Mouse (Mus musculus): ENCODE results near the gene C3ar1. TPM values are rescaled to one million over a fixed set of nuclear protein-coding genes. Genes with fewer than 3 reads are reported as not detected.

The C3ar1 gene
- polyA plus RNA-seq, 1 experiment: 0.01 TPM

DNA sequence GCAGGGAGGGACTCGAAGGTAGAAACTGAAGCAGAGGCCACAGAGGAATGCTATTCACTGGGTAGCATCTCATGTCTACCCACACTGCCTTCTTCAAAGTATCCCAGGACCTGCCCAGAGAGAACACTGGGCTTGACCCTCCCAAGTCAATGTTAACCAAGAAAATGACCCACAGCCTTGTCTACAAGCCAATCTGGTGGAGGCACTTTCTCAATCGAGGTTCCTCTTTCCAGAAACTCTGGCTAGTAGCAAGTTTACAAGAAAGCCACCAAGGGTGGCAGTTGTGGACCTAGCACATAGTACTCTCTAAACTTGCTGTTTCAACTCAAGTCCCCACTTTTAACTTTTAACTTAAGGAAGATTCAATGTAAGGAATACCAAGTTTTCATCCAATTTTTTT, 3.3 kb downstream of the C3ar1 start:
- TF ChIP-seq GATA1 (IDR thresholded peaks at IDR 0.05; ENCODE audit: low read length): no peak

DNA sequence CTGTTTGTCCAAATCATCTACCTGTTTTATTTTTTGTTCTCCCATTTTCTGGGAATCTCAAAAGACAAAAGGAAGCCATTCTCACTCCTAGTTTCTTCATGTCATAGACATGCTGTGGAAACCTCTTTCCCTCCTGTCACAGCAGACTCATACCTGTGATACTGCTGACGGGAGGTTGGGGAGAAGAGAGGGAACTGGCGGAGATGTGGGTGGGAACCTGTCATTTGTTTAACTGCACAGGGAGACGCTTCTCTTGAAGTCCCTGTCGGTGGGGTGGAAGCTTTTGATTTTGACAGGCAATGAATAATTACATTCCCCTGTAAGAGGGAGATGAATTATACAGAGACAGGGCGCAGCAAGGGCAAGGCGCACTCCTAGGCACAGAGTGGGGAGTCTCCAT, 12.2 kb downstream of the C3ar1 start:
- no peak for TF ChIP-seq GATA1 (IDR thresholded peaks at IDR 0.05; ENCODE audit: low read length)

DNA sequence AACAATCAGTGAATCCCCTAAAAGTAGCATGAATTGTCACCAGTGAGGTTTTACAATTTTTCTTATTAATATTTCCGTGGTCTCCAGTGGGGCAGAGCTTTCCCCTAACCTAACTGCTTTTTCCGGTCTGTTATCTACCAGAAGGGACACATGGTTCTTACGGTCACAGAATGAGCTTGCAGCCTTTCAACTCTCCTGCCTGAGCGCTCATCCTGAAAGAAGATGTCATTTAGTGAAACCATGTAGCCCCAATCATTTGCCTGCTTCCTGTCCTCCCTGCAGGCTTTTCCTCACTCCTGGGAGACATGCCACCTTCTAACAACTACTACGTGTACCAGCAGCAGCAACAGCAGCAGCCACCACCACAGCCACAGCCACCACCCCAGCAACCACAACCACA, 18.4 kb downstream of the C3ar1 start:
- TF ChIP-seq GATA1 (IDR thresholded peaks at IDR 0.05; ENCODE audit: low read length): no peak

DNA sequence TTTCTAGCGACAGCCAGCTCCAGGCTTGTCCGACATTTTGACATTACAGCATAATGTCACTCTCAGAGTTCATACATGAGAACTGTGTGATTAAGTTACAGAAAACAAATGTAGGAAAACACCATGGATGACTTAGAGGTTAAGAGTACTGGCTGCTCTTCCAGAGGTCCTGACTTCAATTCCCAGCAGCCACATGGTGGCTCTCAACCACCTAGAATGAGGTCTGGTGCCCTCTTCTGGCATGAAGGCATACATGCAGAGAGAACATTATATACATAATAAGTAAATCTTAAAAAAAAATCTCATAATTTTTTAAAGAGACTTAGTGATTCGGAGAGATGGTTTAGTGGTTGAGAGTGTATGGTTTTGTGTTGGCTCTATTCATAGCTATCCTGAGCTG, 19.0 kb downstream of the C3ar1 start:
- TF ChIP-seq GATA1 (IDR thresholded peaks at IDR 0.05; ENCODE audit: low read length): no peak

DNA sequence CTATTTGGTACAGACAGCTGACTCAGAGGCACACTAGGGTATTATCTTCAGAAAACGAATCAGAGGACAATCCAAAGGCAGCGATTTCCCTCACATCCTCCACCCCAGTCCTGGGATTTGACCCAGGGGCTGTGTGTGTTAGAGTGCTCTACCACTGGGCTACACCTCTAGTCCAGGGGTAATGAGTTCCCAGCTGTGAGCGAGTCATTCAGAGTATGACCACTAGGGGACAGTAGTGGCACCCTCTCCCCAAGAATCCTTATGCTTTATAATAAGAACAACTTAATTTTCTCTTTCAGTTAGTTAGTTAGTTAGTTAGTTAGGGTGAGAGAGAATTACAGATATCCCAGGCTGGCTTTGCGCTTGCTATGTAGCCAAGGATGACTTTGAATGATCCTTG, 21.6 kb downstream of the C3ar1 start:
- TF ChIP-seq GATA1 (IDR thresholded peaks at IDR 0.05; ENCODE audit: low read length): no peak

DNA sequence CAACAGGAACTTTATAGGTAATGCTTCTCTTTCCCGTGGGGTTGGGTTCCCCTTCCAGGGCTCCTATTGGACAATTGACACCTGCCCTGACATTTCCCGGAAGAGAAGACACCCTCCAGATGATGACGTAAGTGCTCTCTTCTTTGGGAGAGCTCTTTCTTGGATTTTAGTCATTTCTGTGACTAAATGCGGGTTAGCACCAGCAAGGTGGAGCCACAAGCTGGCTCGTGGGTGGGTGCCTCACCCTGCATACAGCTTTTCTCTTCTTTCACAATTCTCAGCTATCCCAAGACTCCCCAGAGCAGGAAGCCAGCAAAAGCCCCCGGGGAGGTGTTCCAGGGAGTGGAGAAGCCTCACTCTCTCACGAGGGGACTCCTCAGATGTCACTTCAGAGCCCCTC, 23.1 kb downstream of the C3ar1 start:
- TF ChIP-seq GATA1 (IDR thresholded peaks at IDR 0.05; ENCODE audit: low read length): no peak

DNA sequence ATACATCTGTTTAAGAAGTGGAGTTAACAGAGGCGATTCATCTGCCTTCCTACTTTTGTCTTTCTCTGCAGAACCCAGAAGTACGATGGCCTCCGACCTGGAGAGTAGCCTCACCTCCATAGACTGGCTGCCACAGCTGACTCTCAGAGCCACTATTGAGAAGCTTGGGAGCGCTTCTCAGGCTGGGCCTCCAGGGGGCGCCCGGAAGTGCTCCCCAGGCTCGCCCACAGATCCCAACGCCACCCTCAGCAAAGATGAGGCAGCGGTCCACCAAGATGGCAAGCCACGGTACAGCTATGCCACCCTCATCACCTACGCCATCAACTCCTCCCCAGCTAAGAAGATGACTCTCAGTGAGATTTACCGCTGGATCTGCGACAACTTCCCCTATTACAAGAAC, 27.9 kb downstream of the C3ar1 start:
- no peak for TF ChIP-seq GATA1 (IDR thresholded peaks at IDR 0.05; ENCODE audit: low read length)

DNA sequence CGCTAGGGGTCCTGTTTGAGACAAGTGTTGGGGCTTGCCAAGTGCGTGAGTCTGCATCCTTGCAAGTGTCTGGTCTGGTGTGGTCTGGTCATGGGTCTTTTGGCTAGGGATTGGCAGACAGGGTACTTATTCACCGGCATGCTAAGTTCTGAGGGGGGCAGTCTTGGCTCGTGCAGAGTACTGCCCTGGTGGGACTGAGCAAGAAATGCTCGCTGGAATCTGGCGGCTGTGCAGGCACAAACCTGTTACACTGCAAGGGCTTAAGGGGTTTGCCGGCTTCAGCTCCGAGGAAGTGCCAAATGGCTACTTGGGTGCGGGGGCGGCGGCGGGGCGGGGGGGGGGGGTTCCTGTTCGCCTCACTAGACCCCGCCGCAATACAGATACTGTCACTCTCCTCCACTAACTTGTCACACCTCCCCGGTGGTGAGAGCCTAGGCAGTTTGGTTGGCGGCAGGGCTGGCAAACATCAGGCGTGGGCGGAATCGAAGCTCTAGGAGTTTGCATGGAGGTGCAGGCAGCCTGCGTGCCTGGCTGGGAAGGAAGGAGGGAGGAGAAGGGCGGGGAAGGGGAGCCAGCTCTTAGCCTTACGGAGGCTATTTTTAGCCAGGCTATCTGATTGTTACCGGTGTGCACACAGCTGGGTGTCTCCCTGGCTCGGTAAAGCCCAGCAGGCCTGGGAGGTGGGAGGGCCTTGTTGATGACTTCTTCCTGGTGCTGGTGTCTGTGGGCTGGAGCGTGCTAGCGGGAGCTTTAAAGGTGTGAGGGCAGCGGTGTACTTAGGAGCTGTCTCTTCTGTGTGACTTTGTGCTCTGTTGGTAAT, 29.8 kb downstream of the C3ar1 start:
- TF ChIP-seq GATA1 (IDR thresholded peaks at IDR 0.05; ENCODE audit: low read length): no peak

DNA sequence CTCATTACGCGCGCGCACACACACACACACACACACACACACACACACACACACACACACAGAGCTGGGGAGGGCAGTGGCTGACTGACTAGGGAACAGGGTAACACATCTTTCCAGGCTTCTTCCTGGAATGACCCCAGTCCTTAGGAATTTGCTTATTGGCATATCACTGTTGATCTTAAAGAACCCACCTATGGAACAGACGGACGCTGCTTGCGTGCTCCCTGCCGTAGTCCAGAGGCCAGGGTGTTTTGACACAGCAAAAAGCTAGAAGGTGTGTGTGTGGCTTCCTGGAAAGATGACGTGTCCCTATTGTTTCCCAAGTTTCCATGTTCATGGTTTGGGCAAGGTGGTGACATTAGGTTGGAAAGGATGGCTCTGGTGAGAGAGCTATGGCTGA, 30.8 kb downstream of the C3ar1 start:
- TF ChIP-seq GATA1 (IDR thresholded peaks at IDR 0.05; ENCODE audit: low read length): no peak

DNA sequence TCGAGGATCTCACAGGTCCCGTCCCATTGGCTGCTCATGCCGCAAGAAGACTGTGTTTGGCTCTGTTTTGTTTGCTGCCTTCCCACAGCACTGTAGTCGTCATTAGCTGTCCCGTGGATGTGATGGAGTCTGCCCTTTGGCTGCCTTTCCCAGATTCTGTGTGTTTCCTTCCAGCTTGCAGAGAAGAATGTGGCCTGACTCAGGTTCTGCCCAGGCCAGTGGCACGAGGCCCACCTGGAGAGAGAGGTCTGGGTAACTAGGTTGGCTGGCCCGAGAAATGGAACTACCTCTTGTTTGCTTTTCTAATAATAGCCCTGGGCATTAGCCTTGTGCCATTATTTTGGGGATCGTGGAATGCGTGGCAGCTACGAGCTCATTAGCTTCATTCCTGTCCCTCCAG, 31.9 kb downstream of the C3ar1 start:
- no peak for TF ChIP-seq GATA1 (IDR thresholded peaks at IDR 0.05; ENCODE audit: low read length)

DNA sequence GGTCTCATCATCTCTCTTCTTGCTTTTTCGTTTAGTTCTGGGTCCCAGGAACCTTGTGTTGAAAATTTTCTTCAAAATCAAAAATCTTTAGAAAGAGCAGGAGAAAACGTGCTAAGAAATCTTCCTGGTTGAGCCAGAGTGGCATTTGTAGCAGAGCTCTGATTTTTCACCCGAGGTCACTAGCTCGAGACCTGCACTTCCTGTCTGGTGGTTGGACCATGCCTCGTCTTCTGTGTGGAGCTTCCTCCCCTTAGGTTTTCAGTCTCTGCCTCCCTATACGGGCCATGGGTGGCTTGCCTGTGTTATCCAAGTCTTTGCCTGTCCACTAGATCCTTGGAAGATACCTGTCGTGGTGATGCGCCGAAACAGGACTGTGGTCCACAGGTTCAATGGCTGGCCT, 34.1 kb downstream of the C3ar1 start:
- TF ChIP-seq GATA1 (IDR thresholded peaks at IDR 0.05; ENCODE audit: low read length): no peak

DNA sequence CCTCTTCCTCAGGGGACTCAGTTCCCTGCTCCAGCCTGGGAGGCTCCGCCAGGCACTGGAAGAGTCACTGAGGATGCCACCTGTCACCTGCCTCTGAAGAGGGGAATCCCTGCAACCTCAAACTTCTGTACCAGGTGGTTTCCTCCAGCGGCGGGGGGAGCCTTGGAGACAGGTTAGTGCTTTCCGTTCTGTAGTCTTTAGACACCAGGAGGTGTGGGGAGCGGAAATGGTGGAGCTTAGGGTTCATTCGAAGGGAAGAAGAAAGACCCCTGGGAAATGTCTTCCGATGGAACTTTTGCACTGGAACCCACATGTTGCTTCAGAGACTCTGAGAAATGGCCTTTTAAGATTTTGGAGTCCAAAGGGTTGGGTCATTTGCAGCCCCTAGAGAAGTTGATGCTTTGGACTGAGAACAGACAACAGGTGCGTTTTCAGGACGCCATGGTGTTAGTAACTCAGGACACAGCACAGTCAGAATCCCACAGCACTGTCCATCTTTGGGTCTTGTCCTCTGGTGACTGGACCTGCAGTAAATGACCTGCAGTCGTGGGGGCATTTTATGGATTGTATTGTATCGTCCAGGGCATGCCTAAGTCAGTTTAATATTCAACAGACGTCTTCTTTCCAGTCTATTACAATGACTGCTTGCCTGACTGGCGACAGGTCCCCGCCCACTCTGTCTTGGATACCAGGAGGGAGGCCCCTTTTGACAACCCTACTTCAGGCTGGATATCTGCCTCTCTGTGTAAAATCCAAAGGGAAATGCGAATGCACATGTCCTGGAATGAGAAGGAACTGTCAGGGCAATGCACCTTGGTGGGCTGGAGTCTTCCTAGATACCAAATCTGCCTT, 34.9 kb downstream of the C3ar1 start:
- TF ChIP-seq GATA1 (IDR thresholded peaks at IDR 0.05; ENCODE audit: low read length): no peak

DNA sequence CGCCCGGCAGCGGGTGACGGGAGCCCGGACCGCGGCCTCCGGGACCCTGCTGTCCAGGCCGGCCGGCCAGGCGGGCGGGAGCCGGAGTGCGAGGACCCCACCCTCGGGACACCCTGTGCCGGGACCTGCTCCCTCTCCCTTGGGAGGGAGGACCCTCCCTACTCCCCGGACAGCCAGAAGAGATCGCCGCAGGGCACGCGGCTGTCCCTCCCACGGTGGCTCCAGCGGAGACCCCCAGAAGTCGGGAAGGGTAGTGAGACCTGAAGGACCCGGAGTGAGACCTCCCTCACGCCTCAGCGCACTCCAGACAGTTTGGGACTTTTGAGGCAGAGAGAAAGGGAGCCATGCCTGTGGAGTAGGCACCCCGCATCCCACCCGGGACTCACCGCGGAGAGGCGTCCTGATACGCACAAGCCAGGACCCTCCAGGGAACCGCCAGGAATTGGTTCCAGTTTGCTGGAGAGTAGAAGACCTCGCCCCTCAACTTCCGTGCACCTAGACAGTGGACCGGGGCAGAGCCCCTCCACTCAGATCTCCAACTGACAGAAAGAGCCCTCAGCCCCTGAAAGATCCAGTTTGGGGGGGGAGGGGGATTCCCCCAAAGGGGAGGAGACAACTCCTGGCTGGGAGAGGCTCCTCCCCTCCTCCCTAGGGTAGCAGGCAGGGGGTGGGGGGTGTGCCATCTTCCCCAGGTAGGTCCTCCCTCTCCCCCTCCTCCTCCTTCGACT, 35.7 kb downstream of the C3ar1 start:
- TF ChIP-seq GATA1 (IDR thresholded peaks at IDR 0.05; ENCODE audit: low read length): no peak

DNA sequence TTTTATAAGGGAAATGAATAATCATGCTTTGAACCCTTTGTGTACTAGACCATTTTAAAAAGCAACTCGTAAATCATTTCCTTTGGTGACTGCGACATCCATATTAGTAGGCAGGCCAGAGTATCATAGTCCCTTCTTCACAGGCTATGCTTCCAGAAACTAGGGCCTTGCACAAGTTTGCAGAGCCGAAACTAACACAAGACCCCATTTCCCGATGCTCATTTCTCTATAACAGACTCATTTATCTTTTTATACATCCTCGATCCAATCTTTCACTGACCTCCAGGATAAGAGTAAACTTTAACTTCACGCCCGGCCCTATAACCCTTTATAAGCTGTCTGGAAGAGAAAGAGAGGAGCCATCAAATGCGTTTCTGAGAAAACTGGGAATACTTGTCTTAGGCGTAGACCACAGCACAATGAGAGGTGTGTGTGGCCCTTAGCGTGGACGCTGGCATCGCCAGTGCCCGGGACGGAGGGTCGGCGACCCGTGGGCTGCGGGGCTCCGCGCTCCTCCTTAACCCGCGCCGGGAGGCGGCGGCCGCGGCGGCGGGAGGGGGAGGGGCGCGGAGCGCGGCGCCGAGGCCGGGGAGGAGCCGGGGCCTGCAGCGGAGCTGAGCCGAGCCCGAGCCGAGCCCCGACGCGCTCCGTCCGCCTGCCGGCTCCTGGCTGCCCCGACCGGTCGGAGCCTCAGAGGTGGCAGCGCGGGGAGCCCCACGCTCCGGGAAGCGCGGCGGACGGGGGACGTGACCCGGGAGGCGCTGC, 36.5 kb downstream of the C3ar1 start, which contains the start of gene Foxj2:
Gene Foxj2 (plus strand): TSS at position 609 of the 765 bp plus-strand sequence.
- TF ChIP-seq GATA1 (IDR thresholded peaks at IDR 0.05; ENCODE audit: low read length): no peak

DNA sequence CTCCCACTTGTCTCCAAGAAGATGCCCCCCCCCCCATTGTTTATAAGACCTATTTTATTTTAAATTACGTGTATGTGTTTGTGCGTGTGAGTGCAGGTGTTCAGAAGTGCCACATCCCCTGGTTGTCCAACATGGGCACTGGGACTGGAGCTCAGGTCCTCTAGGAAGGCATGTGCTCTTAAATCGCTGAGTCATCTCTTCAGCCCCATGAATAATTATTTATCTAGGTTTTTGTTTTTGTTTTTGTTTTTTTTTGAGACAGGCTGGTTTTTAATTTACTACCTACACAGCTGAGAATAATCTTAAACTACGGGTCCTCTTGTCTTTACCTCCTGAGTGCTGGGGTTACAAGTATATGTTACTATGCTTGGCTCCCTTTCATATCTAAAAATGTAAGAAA, 42.3 kb downstream of the C3ar1 start:
- no peak for TF ChIP-seq GATA1 (IDR thresholded peaks at IDR 0.05; ENCODE audit: low read length)

All from G1E-ER4 (cell line).